Mouse (Mus musculus) large intestine, adult 2 months (tissue): ENCODE data around the gene Dclk3. TPM values are rescaled to one million over a fixed set of nuclear protein-coding genes. Genes with fewer than 3 reads are reported as not detected.

Experiments
- polyA plus RNA-seq: library from polyadenylated mRNA; depleted of rRNA; stranded (reverse); fragments of >200 nt; gene quantifications from 2 replicates; pipeline ENCODE4 v1.2.3, GENCODE M21; 2012; rRNA removed

The Dclk3 gene
- polyA plus RNA-seq, 1 experiment, result 1.0 TPM

Other genes with a start within 250 kb of the Dclk3 start
- gene Mlh1, start 167.3 kb upstream of the Dclk3 start, polyA plus RNA-seq, result 10.5 and 17.2 TPM in 2 replicates
- 5.3 and 7.0 TPM in 2 replicates for gene Epm2aip1, start 167.2 kb upstream of the Dclk3 start, polyA plus RNA-seq
- 0.02 and 0.05 TPM in 2 replicates for gene Trank1, start 127.3 kb upstream of the Dclk3 start, polyA plus RNA-seq